Mouse (Mus musculus): ENCODE data around the gene Cops2.

Gene Cops2

GRCm38 (mm10) chr2:125781978-125782718 lies 76.8 kb downstream of the Cops2 start:
- DNase-seq (ENCODE audit: inconsistent ontology term) = peak; percentile 61

- peak; percentile 63 for DNase-seq (ENCODE audit: inconsistent ontology term)
Observed at GRCm38 (mm10) chr2:125781006-125781405, 77.9 kb downstream of the Cops2 start.

Measured in Muller cell, postnatal 12 days (primary cell).